Mouse (Mus musculus): ENCODE measurements around the gene Heatr3. TPM values are rescaled to one million over a fixed set of nuclear protein-coding genes. Genes with fewer than 3 reads are reported as not detected.

Heatr3 gene
- polyA plus RNA-seq (2015; fragmentation: Nextera tagmentation; extraction: Ambion mirVana) = 32.3 and 32.5 TPM in 2 replicates

DNA sequence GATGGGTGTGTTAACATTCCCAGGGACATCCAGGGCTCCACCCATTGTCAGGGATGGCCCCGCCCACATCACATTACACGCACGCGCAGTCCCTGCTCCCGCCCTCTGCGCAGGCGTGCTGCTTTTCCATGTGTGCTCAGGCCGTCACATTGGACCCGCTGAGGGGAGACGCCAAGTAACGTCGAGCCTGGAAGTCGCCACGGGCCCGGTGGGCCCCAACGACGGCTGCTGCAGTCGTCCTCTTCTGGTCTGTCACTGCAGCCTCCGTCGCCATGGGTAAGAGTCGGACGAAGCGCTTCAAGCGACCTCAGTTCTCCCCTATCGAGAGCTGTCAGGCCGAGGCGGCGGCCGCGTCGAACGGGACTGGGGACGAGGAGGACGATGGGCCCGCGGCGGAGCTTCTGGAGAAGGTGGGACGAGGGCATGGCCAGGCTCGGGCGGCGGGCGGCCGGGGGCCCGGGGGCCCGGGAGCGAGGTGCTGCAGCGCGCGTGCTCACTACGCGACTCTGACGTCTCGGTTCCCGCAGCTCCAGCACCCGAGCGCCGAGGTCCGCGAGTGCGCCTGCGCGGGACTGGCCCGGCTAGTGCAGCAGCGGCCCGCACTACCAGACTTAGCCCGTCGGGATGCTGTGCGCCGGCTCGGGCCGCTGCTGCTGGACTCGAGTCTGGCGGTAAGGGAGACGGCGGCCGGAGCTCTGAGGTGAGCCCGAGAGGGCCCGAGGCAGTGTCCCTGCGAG, at the start of gene Heatr3:
Gene Heatr3 (plus strand): TSS at position 108 of the 737 bp plus-strand sequence.
- Histone ChIP-seq H3K9ac (ENCODE audit: low read length) (peak within 1 kb of the TSS; percentile 87), H3K36me3 (ENCODE audit: control insufficient read depth, insufficient read depth, low read length) (peaks cover 24% of the 10 kb centered on the region), H3K9me3 (ENCODE audit: control insufficient read depth, low read length) (no peaks in the 10 kb centered on the region), H3K4me1 (replicated peaks; ENCODE audit: control insufficient read depth, insufficient read depth, low read length) (peaks cover 6% of the 10 kb centered on the region), H3K4me3 (ENCODE audit: low read length) (peak within 1 kb of the TSS; percentile 93), H3K27me3 (ENCODE audit: control insufficient read depth, insufficient read depth, low read depth, low read length) (no peaks in the 10 kb centered on the region), H3K27ac (ENCODE audit: low read length) (peak within 1 kb of the TSS; percentile 92), H3K4me2 (ENCODE audit: low read depth, low read length) (peak within 1 kb of the TSS; percentile 90)
- under 1% methylated on average over 71 of the region's 79 CpGs for WGBS
- ATAC-seq (ENCODE audit: low read depth) = peak; percentile 99

DNA sequence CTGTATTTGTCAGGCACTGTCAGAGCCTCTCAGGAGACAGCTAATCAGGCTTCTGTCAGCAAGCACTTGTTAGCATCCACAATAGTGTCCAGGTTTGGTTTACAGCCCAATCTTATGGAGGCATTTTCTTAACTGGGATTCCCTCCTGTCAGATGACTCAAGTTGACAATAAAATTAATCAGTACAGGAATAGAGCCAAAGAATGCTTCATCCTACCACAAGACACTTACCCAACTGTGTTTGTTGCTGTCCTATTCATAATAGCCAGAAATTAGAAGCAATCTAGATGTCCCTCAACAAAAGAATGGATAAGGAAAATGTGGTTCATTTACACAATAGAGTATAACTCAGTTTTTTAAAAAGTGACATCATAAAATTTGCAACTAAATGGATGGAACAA, 49.6 kb upstream of the Heatr3 start:
- Histone ChIP-seq H3K4me1 (replicated peaks; ENCODE audit: control insufficient read depth, insufficient read depth, low read length) (no peaks in the 10 kb centered on the region), H3K36me3 (ENCODE audit: control insufficient read depth, insufficient read depth, low read length) (no peaks in the 10 kb centered on the region), H3K27me3 (ENCODE audit: control insufficient read depth, insufficient read depth, low read depth, low read length) (no peaks in the 10 kb centered on the region), H3K27ac (ENCODE audit: low read length) (no peak overlapping the region), H3K9me3 (ENCODE audit: control insufficient read depth, low read length) (no peaks in the 10 kb centered on the region), H3K4me2 (ENCODE audit: low read depth, low read length) (no peak overlapping the region), H3K9ac (ENCODE audit: low read length) (no peak overlapping the region), H3K4me3 (ENCODE audit: low read length) (no peak overlapping the region)
- no peak for ATAC-seq (ENCODE audit: low read depth)

DNA sequence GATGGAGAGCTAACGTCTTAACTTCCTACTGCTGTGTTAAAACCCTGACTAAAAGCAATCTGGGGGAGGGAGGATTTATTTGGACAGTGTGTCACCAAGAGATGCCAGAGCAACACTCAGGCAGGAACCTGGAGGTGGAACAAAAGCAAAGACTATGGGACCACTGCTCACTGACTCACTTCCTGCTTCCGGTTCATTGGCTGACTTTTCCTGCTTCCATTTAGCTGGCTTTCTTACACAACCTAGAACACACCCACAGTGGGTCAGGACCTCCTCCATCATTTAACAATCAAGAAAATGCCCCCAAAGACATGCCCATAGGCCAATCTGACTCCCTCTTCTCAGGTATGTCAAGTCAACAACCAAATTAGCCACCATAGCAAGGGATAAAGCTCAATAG, 46.0 kb upstream of the Heatr3 start:
- Histone ChIP-seq H3K4me3 (ENCODE audit: low read length) (no peak overlapping the region), H3K4me2 (ENCODE audit: low read depth, low read length) (no peak overlapping the region), H3K27me3 (ENCODE audit: control insufficient read depth, insufficient read depth, low read depth, low read length) (no peaks in the 10 kb centered on the region), H3K27ac (ENCODE audit: low read length) (no peak overlapping the region), H3K4me1 (replicated peaks; ENCODE audit: control insufficient read depth, insufficient read depth, low read length) (no peaks in the 10 kb centered on the region), H3K9me3 (ENCODE audit: control insufficient read depth, low read length) (no peaks in the 10 kb centered on the region), H3K36me3 (ENCODE audit: control insufficient read depth, insufficient read depth, low read length) (no peaks in the 10 kb centered on the region), H3K9ac (ENCODE audit: low read length) (no peak overlapping the region)
- 68% methylated on average over 2 of the region's 2 CpGs for WGBS
- ATAC-seq (ENCODE audit: low read depth) = no peak

DNA sequence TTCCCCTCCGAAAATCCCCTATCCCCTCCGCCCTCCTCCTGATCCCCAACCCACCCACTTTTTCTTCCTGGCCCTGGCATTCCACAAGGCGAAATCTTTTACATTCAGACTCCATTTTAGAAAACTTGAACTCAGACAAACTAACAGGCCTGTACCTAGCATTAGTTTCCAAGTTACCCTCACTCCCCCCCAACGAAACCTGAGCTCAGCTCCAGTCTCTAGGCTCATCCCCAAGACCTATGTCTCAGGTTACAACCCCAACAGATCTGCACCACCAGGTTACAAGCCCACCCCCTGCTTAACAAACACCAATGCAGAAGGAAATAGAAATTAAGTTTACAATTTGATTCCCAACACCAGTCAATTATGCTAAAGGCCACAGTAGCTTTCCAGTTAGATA, 44.3 kb upstream of the Heatr3 start:
- no peak overlapping the region for H3K9ac ChIP-seq (ENCODE audit: low read length)
- H3K4me1 ChIP-seq (replicated peaks; ENCODE audit: control insufficient read depth, insufficient read depth, low read length) = no peaks in the 10 kb centered on the region
- H3K4me3 ChIP-seq (ENCODE audit: low read length) = no peak overlapping the region
- no peak overlapping the region for H3K4me2 ChIP-seq (ENCODE audit: low read depth, low read length)
- no peaks in the 10 kb centered on the region for H3K27me3 ChIP-seq (ENCODE audit: control insufficient read depth, insufficient read depth, low read depth, low read length)
- no peaks in the 10 kb centered on the region for H3K36me3 ChIP-seq (ENCODE audit: control insufficient read depth, insufficient read depth, low read length)
- no peaks in the 10 kb centered on the region for H3K9me3 ChIP-seq (ENCODE audit: control insufficient read depth, low read length)
- no peak overlapping the region for H3K27ac ChIP-seq (ENCODE audit: low read length)
- ATAC-seq (ENCODE audit: low read depth) = no peak
- WGBS = 60% methylated on average over 4 of the region's 4 CpGs

DNA sequence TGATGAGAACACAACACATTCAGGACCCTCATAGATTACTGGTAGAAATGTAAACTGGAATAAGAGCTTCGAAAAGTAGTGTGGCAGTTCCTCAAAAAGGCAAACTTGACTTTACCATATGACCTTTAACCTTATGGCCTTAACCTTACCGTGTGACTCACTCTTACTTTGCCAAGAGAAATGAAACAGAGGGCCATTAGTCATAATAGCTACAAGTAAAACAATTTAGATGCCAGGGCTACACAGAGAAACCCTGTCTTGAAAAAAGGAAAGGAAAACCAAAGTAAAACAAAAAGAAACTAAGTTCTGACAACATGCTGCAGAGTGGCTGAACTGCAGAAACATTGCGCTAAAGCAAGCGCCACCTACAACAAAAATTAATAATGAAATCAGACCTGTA, 38.8 kb upstream of the Heatr3 start:
- H3K4me2 ChIP-seq (ENCODE audit: low read depth, low read length) = no peak overlapping the region
- 73% methylated on average over 4 of the region's 4 CpGs for WGBS

DNA sequence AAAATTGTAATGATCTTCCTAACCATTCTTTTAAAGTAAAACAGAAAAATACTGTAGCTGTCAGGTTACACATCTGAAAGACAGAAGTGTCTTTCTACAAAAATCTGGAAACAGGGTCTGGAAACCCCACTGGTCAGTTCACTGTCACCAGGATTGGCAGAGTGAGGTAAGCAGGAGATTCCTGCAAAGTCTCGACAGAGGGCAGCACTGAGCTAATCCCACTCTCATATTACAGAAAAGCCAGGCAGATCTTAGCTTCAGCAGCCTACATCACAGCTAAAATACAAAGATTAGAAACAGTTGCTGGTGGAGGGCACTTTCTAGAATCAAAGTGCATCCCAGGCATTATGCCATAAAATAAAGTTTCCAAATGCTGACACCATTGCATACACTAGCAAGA, 38.1 kb upstream of the Heatr3 start:
- Histone ChIP-seq H3K9me3 (ENCODE audit: control insufficient read depth, low read length) (no peaks in the 10 kb centered on the region), H3K9ac (ENCODE audit: low read length) (no peak overlapping the region), H3K4me3 (ENCODE audit: low read length) (no peak overlapping the region), H3K36me3 (ENCODE audit: control insufficient read depth, insufficient read depth, low read length) (no peaks in the 10 kb centered on the region), H3K27me3 (ENCODE audit: control insufficient read depth, insufficient read depth, low read depth, low read length) (no peaks in the 10 kb centered on the region), H3K4me2 (ENCODE audit: low read depth, low read length) (no peak overlapping the region), H3K27ac (ENCODE audit: low read length) (no peak overlapping the region), H3K4me1 (replicated peaks; ENCODE audit: control insufficient read depth, insufficient read depth, low read length) (no peaks in the 10 kb centered on the region)
- no peak for ATAC-seq (ENCODE audit: low read depth)
- 0% methylated on average over 1 of the region's 1 CpGs for WGBS

More for the DNA sequence above, 38.8 kb upstream of the Heatr3 start:
- no peak for ATAC-seq (ENCODE audit: low read depth)
- H3K9me3 ChIP-seq (ENCODE audit: control insufficient read depth, low read length) = no peaks in the 10 kb centered on the region
- no peak overlapping the region for H3K27ac ChIP-seq (ENCODE audit: low read length)
- H3K4me1 ChIP-seq (replicated peaks; ENCODE audit: control insufficient read depth, insufficient read depth, low read length) = no peaks in the 10 kb centered on the region
- no peak overlapping the region for H3K4me3 ChIP-seq (ENCODE audit: low read length)
- H3K27me3 ChIP-seq (ENCODE audit: control insufficient read depth, insufficient read depth, low read depth, low read length) = no peaks in the 10 kb centered on the region
- H3K36me3 ChIP-seq (ENCODE audit: control insufficient read depth, insufficient read depth, low read length) = no peaks in the 10 kb centered on the region
- no peak overlapping the region for H3K9ac ChIP-seq (ENCODE audit: low read length)

DNA sequence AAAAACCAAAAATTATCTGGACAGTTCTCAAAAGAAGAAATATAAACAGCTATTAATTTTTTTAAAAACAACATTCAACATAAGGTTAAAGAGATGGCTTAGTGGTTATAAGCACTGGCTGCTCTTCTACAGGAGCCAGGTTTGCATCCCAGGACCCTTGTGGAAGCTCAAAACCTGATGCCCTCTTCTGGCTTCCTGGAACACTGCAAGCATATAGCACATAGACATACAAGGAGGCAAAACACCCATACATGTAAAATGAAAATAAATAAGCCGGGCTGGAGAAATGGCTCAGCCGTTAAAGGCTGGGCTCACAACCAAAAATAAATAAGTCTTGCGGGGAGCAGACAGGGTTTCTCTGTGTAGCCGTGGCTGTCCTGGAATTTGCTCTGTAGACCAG, 28.4 kb upstream of the Heatr3 start:
- no peak overlapping the region for H3K4me3 ChIP-seq (ENCODE audit: low read length)
- no peak for ATAC-seq (ENCODE audit: low read depth)
- 84% methylated on average over 4 of the region's 4 CpGs for WGBS
- no peaks in the 10 kb centered on the region for H3K4me1 ChIP-seq (replicated peaks; ENCODE audit: control insufficient read depth, insufficient read depth, low read length)
- H3K9ac ChIP-seq (ENCODE audit: low read length) = no peak overlapping the region
- no peaks in the 10 kb centered on the region for H3K27me3 ChIP-seq (ENCODE audit: control insufficient read depth, insufficient read depth, low read depth, low read length)
- no peak overlapping the region for H3K27ac ChIP-seq (ENCODE audit: low read length)
- H3K36me3 ChIP-seq (ENCODE audit: control insufficient read depth, insufficient read depth, low read length) = no peaks in the 10 kb centered on the region
- no peak overlapping the region for H3K4me2 ChIP-seq (ENCODE audit: low read depth, low read length)
- no peaks in the 10 kb centered on the region for H3K9me3 ChIP-seq (ENCODE audit: control insufficient read depth, low read length)

DNA sequence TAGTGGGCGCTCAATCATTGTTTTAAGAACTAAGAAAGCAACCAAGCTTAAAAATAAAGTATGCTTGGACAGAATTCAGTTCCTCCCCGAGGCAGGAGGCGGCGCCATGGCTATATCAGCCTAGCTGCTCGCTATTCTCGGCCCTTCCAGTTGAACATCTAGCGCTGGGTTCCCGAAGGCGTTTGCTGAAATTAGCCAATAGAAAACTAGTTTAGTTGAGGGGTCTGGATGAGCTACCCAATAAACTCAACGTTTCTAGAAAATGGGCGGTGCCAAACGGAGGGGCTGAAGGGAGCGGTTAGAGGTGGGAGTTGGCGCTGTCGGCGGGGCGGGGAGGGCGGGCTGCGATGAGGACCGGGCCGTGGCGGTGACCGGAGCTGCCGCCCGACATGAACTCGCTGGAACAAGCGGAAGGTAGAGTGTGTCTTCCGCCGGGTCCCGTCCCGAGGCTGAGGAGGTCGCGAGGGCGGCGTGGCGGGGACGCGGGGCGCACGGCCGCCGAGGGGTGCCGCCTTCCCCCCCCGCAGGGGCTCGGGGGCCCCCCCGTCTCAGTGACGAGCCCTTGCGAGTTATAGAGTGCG, 19.1 kb upstream of the Heatr3 start, which contains the start of gene Cnep1r1:
Gene Cnep1r1 (plus strand): TSS at position 314 of the 581 bp plus-strand sequence.
- peak within 1 kb of the TSS; percentile 94 for H3K4me3 ChIP-seq (ENCODE audit: low read length)
- H3K9ac ChIP-seq (ENCODE audit: low read length) = peak within 1 kb of the TSS; percentile 96
- H3K4me1 ChIP-seq (replicated peaks; ENCODE audit: control insufficient read depth, insufficient read depth, low read length) = 0 out of 2 replicates have a peak, but pooled peaks cover 2% of the 10 kb centered on the region
- peak within 1 kb of the TSS; percentile 73 for H3K27ac ChIP-seq (ENCODE audit: low read length)
- H3K9me3 ChIP-seq (ENCODE audit: control insufficient read depth, low read length) = no peaks in the 10 kb centered on the region
- H3K4me2 ChIP-seq (ENCODE audit: low read depth, low read length) = peak within 1 kb of the TSS; percentile 77
- peak; percentile 100 for ATAC-seq (ENCODE audit: low read depth)
- H3K27me3 ChIP-seq (ENCODE audit: control insufficient read depth, insufficient read depth, low read depth, low read length) = no peaks in the 10 kb centered on the region
- under 1% methylated on average over 49 of the region's 49 CpGs for WGBS
- H3K36me3 ChIP-seq (ENCODE audit: control insufficient read depth, insufficient read depth, low read length) = peaks cover 15% of the 10 kb centered on the region

DNA sequence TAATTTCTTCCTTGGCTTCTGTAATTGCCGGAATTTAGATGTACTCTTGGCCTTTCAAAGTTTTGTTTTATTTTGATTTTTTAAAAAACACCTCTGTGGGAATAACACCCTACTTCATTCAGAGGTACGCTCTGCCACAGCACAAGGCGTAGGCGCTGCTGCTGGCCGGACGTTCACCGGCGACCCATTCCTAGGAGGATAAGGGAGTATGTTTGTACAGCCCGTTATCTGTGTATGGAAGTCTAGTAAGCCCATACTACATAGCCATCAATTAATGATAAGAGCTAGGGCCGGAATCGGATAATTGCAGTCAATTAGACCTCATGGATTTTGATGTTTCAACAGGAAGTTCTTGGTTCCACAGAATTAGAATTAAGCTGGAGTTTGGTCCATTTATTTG, 18.6 kb upstream of the Heatr3 start:
- peak; percentile 48; the same call in 1 of the 2 replicates for ATAC-seq (ENCODE audit: low read depth)
- peaks cover 15% of the 10 kb centered on the region for H3K36me3 ChIP-seq (ENCODE audit: control insufficient read depth, insufficient read depth, low read length)
- H3K27me3 ChIP-seq (ENCODE audit: control insufficient read depth, insufficient read depth, low read depth, low read length) = no peaks in the 10 kb centered on the region
- peak overlapping the region; percentile 94 for H3K4me3 ChIP-seq (ENCODE audit: low read length)
- 0% methylated on average over 11 of the region's 11 CpGs for WGBS
- peak overlapping the region; percentile 96 for H3K9ac ChIP-seq (ENCODE audit: low read length)
- H3K9me3 ChIP-seq (ENCODE audit: control insufficient read depth, low read length) = no peaks in the 10 kb centered on the region
- H3K4me1 ChIP-seq (replicated peaks; ENCODE audit: control insufficient read depth, insufficient read depth, low read length) = 0 out of 2 replicates have a peak, but pooled peaks cover 2% of the 10 kb centered on the region
- H3K27ac ChIP-seq (ENCODE audit: low read length) = peak overlapping the region; percentile 73
- peak overlapping the region; percentile 77 for H3K4me2 ChIP-seq (ENCODE audit: low read depth, low read length)
